Mouse (Mus musculus) forebrain, postnatal 0 days (tissue): ENCODE data around the gene Mki67. TPM values are rescaled to one million over a fixed set of nuclear protein-coding genes. Genes with fewer than 3 reads are reported as not detected.

Source experiments
- ATAC-seq: fragments of 200-750 bp; cut with Nextera tagmentation; 2 replicates; pipeline ENCODE4 v1.8.0; 2017; ENCODE audit warnings: mild to moderate bottlenecking, moderate library complexity
- DNase-seq: peaks from one replicate; pipeline ENCODE4 v3.0.0-alpha.2; 2015
- H3K27ac ChIP-seq: fragments of 300-500 bp; sonication (generic); 2 replicates; pipeline ENCODE4 v1.5.1; 2014; ENCODE audit warnings: low read depth, mild to moderate bottlenecking, antibody characterized with exemption, low read length, moderate library complexity, mixed read lengths
- H3K27me3 ChIP-seq: fragments of 300-500 bp; sonication (generic); 2 replicates; pipeline ENCODE4 v1.6.1; 2014; ENCODE audit warnings: mild to moderate bottlenecking, low read length, mixed read lengths; ENCODE audit not compliant: insufficient read depth
- H3K36me3 ChIP-seq: fragments of 300-500 bp; sonication (generic); 2 replicates; pipeline ENCODE4 v1.6.1; 2014; ENCODE audit warnings: mild to moderate bottlenecking, moderate library complexity; ENCODE audit not compliant: insufficient read depth
- H3K4me1 ChIP-seq: fragments of 300-500 bp; sonication (generic); 2 replicates; pipeline ENCODE4 v1.6.1; 2014; ENCODE audit warnings: antibody characterized with exemption; ENCODE audit not compliant: insufficient read depth
- H3K4me2 ChIP-seq: fragments of 300-500 bp; sonication (generic); 2 replicates; pipeline ENCODE4 v1.6.1; 2014; ENCODE audit warnings: low read depth, mild to moderate bottlenecking, moderate library complexity
- H3K4me3 ChIP-seq: fragments of 300-500 bp; sonication (generic); 2 replicates; pipeline ENCODE4 v1.5.1; 2014; ENCODE audit warnings: low read depth, low read length, mixed read lengths
- H3K9ac ChIP-seq: fragments of 300-500 bp; sonication (generic); 2 replicates; pipeline ENCODE4 v1.6.1; 2014; ENCODE audit warnings: mild to moderate bottlenecking
- H3K9me3 ChIP-seq: fragments of 300-500 bp; sonication (generic); 2 replicates; pipeline ENCODE4 v1.6.1; 2016; ENCODE audit warnings: low read length
- CTCF ChIP-seq: sonication (generic); IDR thresholded peaks from 2 replicates; pipeline ENCODE4 v1.5.1; 2016; ENCODE audit warnings: antibody characterized with exemption, control low read depth, low read depth
- WGBS: fragments of 180-500 bp; shearing (Covaris S2); extraction: QIAGEN DNeasy Blood & Tissue Kit; methylation state at CpG from one replicate; pipeline ENCODE4 v1.1.7; 2014; 5-methylcytosine and 5-hydroxymethylcytosine counted together
- polyA plus RNA-seq: library from polyadenylated mRNA; unstranded; fragments of >200 nt; fragmentation: Nextera tagmentation; extraction: Ambion mirVana; gene quantifications from 2 replicates; pipeline ENCODE4 v1.2.1, GENCODE M21; 2015
- total RNA-seq: library from RNA; depleted of rRNA; stranded (reverse); fragments of >200 nt; gene quantifications from 2 replicates; pipeline ENCODE4 v1.2.3, GENCODE M21; 2014

The Mki67 gene
- total and polyA plus RNA-seq, 2 experiments from 2014 or later: 4.0 to 15.8 TPM

DNA sequence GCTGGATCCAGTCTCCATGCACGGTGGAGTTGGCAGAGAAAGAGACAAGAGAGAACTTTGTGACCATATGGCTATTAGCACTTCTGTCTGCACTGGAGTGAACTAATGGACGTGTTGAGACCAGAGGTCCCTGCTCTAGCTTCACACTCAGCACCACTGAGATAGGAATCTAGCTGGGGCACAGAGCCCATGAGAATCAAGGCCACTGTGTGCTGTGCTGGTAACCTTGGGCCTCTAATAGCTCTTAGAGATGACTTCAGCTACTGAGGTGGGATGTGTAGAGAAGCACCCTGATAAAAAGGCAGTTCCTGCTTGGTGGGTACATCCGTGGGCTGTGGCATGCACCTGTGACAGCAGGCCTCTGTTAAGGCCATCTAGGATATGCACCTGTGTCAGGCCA, 42.6 kb downstream of the Mki67 start:
- DNase-seq (no peak), ATAC-seq (no peak)
- Histone ChIP-seq H3K4me1 (no peaks in the 10 kb centered on the region), H3K27ac (no peak overlapping the region), H3K27me3 (no peaks in the 10 kb centered on the region), H3K36me3 (no peaks in the 10 kb centered on the region), H3K9ac (no peak overlapping the region), H3K9me3 (no peaks in the 10 kb centered on the region), H3K4me2 (no peak overlapping the region), H3K4me3 (no peak overlapping the region)
- TF ChIP-seq CTCF: no peak
- WGBS: 49% methylated on average over 3 of the region's 3 CpGs

DNA sequence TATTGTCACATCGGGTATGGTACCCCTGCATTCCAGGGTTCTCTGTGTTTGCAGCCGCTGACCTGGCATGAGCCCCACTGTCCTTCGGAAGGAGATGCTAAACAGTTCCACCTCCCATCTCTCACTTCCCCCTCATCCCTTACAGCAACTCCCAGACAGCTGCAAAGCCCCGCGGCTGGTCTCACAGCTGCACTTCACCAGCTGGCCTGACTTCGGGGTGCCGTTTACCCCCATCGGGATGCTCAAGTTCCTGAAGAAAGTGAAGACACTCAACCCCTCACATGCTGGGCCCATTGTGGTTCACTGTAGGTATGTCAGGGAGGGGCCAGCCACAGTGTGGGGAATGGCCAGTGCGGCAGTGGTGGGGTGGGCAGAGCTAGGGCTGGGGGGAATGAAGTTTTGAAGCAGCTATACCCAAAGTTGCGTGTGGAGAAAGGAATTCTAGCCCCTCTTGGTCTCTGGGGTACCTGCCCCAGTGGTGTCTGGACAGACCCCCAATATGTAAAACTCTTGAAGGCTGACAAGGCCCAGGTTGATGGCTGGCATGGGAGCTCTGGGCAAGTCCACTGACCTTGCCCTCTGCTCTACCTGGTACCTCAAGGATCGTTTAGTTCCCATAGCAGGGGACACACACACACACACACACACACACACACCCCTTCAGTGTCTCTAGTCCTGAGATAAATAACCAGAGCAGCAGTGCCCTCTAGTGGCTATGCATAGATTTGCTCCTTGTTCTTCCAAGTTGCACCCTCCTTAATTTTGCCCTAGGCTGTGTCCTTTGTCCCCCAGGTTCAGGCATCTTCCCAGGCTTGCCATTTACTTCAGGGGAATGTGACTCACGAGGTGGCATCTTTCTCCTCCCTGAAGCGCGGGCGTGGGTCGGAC, 47.1 kb downstream of the Mki67 start:
- Histone ChIP-seq H3K36me3 (no peaks in the 10 kb centered on the region), H3K27me3 (no peaks in the 10 kb centered on the region), H3K4me2 (no peak overlapping the region), H3K4me1 (no peaks in the 10 kb centered on the region), H3K9me3 (no peaks in the 10 kb centered on the region), H3K9ac (no peak overlapping the region), H3K4me3 (no peak overlapping the region), H3K27ac (no peak overlapping the region)
- ATAC-seq: peak; percentile 50
- DNase-seq: peak; percentile 89
- TF ChIP-seq CTCF: peak; percentile 96
- WGBS: 42% methylated on average over 16 of the region's 16 CpGs

DNA sequence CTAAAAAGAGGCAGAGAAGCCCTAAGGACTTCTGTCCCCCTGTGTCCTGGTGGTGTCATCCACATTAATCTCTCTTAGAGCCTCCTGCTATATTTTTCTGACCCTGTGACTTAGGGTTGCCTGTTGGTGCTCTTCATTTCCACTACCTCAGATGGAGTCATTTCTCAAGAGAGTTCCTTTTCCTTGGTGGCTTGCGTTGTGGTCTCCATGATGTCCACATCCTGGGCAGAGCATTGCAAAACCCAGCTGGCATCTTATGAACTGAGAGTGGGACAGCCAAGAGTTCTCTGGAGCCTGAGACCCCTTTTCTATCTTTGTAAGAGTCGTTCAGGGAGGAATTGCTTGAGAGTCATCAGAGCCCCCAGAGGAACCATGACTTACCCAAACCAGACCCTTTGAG, 49.8 kb downstream of the Mki67 start:
- ATAC-seq (no peak), DNase-seq (no peak)
- 83% methylated on average over 2 of the region's 2 CpGs for WGBS
- Histone ChIP-seq H3K4me1 (no peaks in the 10 kb centered on the region), H3K27ac (no peak overlapping the region), H3K9me3 (no peaks in the 10 kb centered on the region), H3K27me3 (no peaks in the 10 kb centered on the region), H3K9ac (no peak overlapping the region), H3K4me3 (no peak overlapping the region), H3K4me2 (no peak overlapping the region), H3K36me3 (no peaks in the 10 kb centered on the region)
- TF ChIP-seq CTCF: no peak

DNA sequence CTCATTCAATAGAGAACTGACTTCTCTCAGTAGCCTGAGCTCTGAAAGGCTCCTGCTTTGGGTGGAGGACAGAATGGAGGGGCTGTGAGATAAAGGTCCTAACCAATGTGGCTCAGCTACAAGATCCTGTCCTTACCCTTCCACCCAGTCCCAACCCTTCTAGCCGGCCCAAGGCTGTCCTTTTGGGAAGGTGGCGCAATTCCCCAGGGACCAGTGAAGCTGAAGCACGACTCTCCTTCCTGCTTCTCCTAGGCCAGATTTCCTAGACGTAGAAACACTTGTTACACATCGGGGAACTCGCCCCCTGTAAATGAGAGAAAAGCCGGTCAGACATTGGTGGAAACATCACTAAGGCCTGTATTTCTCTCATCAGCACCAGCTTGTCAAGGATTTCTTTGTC, 52.0 kb downstream of the Mki67 start:
- H3K9ac ChIP-seq: no peak overlapping the region
- 81% methylated on average over 7 of the region's 7 CpGs for WGBS

DNA sequence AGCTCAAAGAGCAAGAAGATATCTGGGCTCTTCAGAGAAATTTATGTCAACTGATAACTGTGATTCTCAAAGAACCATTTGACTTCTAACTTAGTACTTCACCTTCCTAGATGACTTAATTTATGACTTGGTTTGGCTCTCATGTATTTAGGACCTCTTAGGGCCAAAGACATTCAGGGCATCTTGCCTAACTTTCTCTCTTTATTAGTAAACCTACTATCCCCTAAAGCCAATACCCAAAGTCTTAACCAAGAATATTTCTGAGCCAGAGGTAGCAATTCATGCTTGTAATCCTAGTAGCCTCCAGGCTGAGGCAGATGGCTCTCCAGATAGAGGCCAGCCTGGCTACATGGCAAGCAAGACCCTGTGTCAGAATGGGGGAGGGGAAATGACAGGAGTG, 55.8 kb downstream of the Mki67 start:
- ATAC-seq (no peak), DNase-seq (no peak)
- Histone ChIP-seq H3K9me3 (no peaks in the 10 kb centered on the region), H3K9ac (no peak overlapping the region), H3K36me3 (no peaks in the 10 kb centered on the region), H3K4me1 (no peaks in the 10 kb centered on the region), H3K27me3 (no peaks in the 10 kb centered on the region), H3K27ac (no peak overlapping the region), H3K4me2 (no peak overlapping the region), H3K4me3 (no peak overlapping the region)
- TF ChIP-seq CTCF: no peak

More for the DNA sequence above, 52.0 kb downstream of the Mki67 start:
- Histone ChIP-seq H3K27me3 (no peaks in the 10 kb centered on the region), H3K27ac (no peak overlapping the region), H3K4me2 (no peak overlapping the region), H3K4me3 (no peak overlapping the region), H3K4me1 (no peaks in the 10 kb centered on the region), H3K9me3 (no peaks in the 10 kb centered on the region), H3K36me3 (no peaks in the 10 kb centered on the region)
- no peak for TF ChIP-seq CTCF
- DNase-seq (no peak), ATAC-seq (no peak)

DNA sequence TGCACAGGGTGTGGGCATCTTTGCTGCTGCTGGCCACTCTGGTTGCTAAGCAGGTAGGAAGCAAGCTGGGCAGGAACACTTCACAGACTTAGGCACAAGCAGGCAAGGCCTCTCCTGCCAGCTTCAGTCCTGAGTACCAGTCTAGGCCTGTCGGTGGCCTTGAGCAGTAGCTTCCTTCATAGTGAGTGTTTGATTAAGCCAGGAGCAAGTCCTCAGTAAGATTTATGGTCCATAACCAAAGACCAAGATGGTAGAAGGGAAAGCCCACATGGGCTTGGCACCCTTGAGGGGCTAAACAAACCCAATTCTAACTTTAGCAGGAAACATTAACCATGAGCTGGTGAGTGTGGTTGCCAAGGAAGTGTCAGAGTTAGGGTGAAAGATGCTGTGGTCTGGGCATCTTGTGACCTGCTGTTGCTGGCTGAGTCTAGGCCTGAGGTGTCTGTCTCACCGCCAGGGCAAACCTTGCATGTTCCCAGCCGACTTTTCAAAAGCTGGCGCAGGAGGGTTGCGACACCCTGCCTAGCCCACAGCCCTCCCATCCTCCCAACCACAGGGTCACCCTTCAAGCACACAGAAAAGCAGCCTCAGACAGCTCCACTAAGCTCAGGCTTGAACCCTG, 56.7 kb downstream of the Mki67 start:
- DNase-seq (no peak), ATAC-seq (no peak)
- no peaks in the 10 kb centered on the region for H3K36me3 ChIP-seq
- no peaks in the 10 kb centered on the region for H3K4me1 ChIP-seq
- TF ChIP-seq CTCF: no peak
- H3K27ac ChIP-seq: no peak overlapping the region
- no peaks in the 10 kb centered on the region for H3K27me3 ChIP-seq
- no peaks in the 10 kb centered on the region for H3K9me3 ChIP-seq
- WGBS: 93% methylated on average over 5 of the region's 5 CpGs
- no peak overlapping the region for H3K4me2 ChIP-seq
- H3K9ac ChIP-seq: no peak overlapping the region
- no peak overlapping the region for H3K4me3 ChIP-seq

DNA sequence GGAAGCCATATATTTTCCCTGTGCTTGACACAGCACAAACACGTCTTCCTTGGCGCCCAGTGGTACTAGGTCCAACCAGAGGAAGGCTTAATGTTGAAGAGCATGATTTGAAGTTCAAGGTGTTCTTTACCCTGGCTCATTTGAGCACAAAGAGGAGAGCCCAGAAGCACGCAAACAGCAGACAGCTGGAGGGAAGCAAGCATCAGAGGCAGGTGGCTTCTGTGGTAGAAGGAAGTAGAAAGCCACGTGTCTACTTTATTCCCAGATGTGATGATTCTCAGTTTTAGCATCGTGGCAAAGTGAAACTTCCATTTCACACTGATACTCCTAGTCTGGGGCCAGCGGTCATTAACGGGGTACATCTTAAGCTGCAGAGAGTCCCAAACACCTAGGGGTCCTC, 58.0 kb downstream of the Mki67 start:
- ATAC-seq: no peak
- H3K9ac ChIP-seq: no peak overlapping the region
- no peak overlapping the region for H3K4me2 ChIP-seq
- H3K4me3 ChIP-seq: no peak overlapping the region
- WGBS: 97% methylated on average over 7 of the region's 7 CpGs
- no peaks in the 10 kb centered on the region for H3K4me1 ChIP-seq
- H3K27ac ChIP-seq: no peak overlapping the region
- H3K27me3 ChIP-seq: no peaks in the 10 kb centered on the region
- DNase-seq: no peak
- TF ChIP-seq CTCF: no peak
- no peaks in the 10 kb centered on the region for H3K9me3 ChIP-seq
- no peaks in the 10 kb centered on the region for H3K36me3 ChIP-seq
